Comparison of ENCODE assay signal across 7 mouse cellular contexts in genomic region chr6:91440474-91441144, GRCm38 (mm10). TPM values are rescaled to one million over a fixed set of nuclear protein-coding genes. Genes with fewer than 3 reads are reported as not detected.
DNase-seq lines count a peak whose midpoint lies in the region; ATAC-seq lines count a peak whose summit lies in the region.

No protein-coding gene starts in this region.

- 2% methylated on average over 30 of the region's 30 CpGs for WGBS in intestine, embryonic 16.5 days
- WGBS in midbrain, embryonic 11.5 days = 3% methylated on average over 30 of the region's 30 CpGs

- no peaks in the 10 kb centered on the region for H3K9me3 ChIP-seq in intestine, embryonic 16.5 days (ENCODE audit: control insufficient read depth, low read length)
- H3K9me3 ChIP-seq in midbrain, embryonic 11.5 days (ENCODE audit: control insufficient read depth, low read length) = no peaks in the 10 kb centered on the region

- H3K27me3 ChIP-seq in intestine, embryonic 16.5 days (replicated peaks; ENCODE audit: control insufficient read depth, insufficient read depth, low read length) = peaks cover 12% of the 10 kb centered on the region
- no peaks in the 10 kb centered on the region for H3K27me3 ChIP-seq in midbrain, embryonic 11.5 days (ENCODE audit: control insufficient read depth, insufficient read depth, low read length)

- H3K4me1 ChIP-seq in intestine, embryonic 16.5 days (ENCODE audit: control insufficient read depth, insufficient read depth, low read length) = peaks cover 5% of the 10 kb centered on the region; the same call in 1 of the 2 replicates
- peaks cover 4% of the 10 kb centered on the region for H3K4me1 ChIP-seq in midbrain, embryonic 11.5 days (ENCODE audit: control insufficient read depth, insufficient read depth, low read length)

- peak overlapping the region; percentile 70 for H3K4me3 ChIP-seq in intestine, embryonic 16.5 days (ENCODE audit: low read length)
- peak overlapping the region; percentile 66 for H3K4me3 ChIP-seq in midbrain, embryonic 11.5 days (ENCODE audit: low read depth, low read length)

- H3K36me3 ChIP-seq in intestine, embryonic 16.5 days (ENCODE audit: control insufficient read depth, insufficient read depth, low read length) = no peaks in the 10 kb centered on the region
- H3K36me3 ChIP-seq in midbrain, embryonic 11.5 days (ENCODE audit: control insufficient read depth, insufficient read depth, low read length) = no peaks in the 10 kb centered on the region

- peak; percentile 96 for ATAC-seq in intestine, embryonic 16.5 days
- peak; percentile 96 for ATAC-seq in midbrain, embryonic 11.5 days (ENCODE audit: low FRiP score)

- intact Hi-C loops in left cerebral cortex, postnatal 36 days (cut with DNase I) = no loop called here

- H3K27ac ChIP-seq in intestine, embryonic 16.5 days (ENCODE audit: low read length) = peak overlapping the region; percentile 89
- H3K27ac ChIP-seq in midbrain, embryonic 11.5 days (ENCODE audit: low read depth, low read length) = peak overlapping the region; percentile 10; the same call in 1 of the 2 replicates

- peak; percentile 93 for DNase-seq in adrenal gland, adult 8-10 months
- DNase-seq in embryo, embryonic 9.5 days (ENCODE audit: extremely low spot score) = peak; percentile 96
- peak; percentile 86 to 96 for DNase-seq in gastrocnemius, postnatal 4 days (ENCODE audit: low spot score in 2 of 2)
- DNase-seq in left cerebral cortex, postnatal 36 days (ENCODE audit: low spot score in 2 of 2) = peak; percentile 98 to 99
- DNase-seq in midbrain, embryonic 11.5 days (ENCODE audit: low spot score, missing footprints) = peak; percentile 100
- peak; percentile 94 for DNase-seq in skeletal muscle tissue, adult 2 months (ENCODE audit: low read depth, low spot score)

- peak overlapping the region; percentile 85 for H3K9ac ChIP-seq in intestine, embryonic 16.5 days (ENCODE audit: low read depth, low read length)
- H3K9ac ChIP-seq in midbrain, embryonic 11.5 days (ENCODE audit: low read length) = peak overlapping the region; percentile 83

- peak overlapping the region; percentile 92 for H3K4me2 ChIP-seq in intestine, embryonic 16.5 days (ENCODE audit: low read depth, low read length)
- peak overlapping the region; percentile 93 for H3K4me2 ChIP-seq in midbrain, embryonic 11.5 days

RNA-seq across cellular contexts. Expression of gene Wnt7a, which starts 29.4 kb away (rescaled TPM):
- total RNA-seq in adrenal gland, adult 8-10 months (2022) = not detected
- total RNA-seq in gastrocnemius, postnatal 4 days (2021) = not detected
- not detected in 2 replicates for polyA plus RNA-seq in intestine, embryonic 16.5 days (2015; fragmentation: Nextera tagmentation; extraction: Ambion mirVana)
- 10 to 100 TPM; 14.2 to 16.0 TPM for total RNA-seq in left cerebral cortex, postnatal 36 days (2021)
- polyA plus RNA-seq in midbrain, embryonic 11.5 days (2014; fragmentation: Nextera tagmentation; extraction: Ambion mirVana) = 11.5 and 12.4 TPM in 2 replicates

RNA-seq across cellular contexts. Expression of gene Chchd4, which starts 32.7 kb away (rescaled TPM):
- total RNA-seq in adrenal gland, adult 8-10 months (2022) = 10 to 100 TPM; 16.6 to 19.3 (median 18.2) TPM
- 10 to 100 TPM; 11.3 to 11.8 TPM for total RNA-seq in gastrocnemius, postnatal 4 days (2021)
- 38.9 and 43.2 TPM in 2 replicates for polyA plus RNA-seq in intestine, embryonic 16.5 days (2015; fragmentation: Nextera tagmentation; extraction: Ambion mirVana)
- total RNA-seq in left cerebral cortex, postnatal 36 days (2021) = 10 to 100 TPM; 19.8 to 21.1 TPM
- 25.3 and 26.7 TPM in 2 replicates for polyA plus RNA-seq in midbrain, embryonic 11.5 days (2014; fragmentation: Nextera tagmentation; extraction: Ambion mirVana)

RNA-seq across cellular contexts. Expression of gene Tmem43, which starts 32.9 kb away (rescaled TPM):
- total RNA-seq in adrenal gland, adult 8-10 months (2022) = 10 to 100 TPM; 46.0 to 70.9 (median 60.9) TPM
- 10 to 100 TPM; 39.1 to 44.9 TPM for total RNA-seq in gastrocnemius, postnatal 4 days (2021)
- polyA plus RNA-seq in intestine, embryonic 16.5 days (2015; fragmentation: Nextera tagmentation; extraction: Ambion mirVana) = 35.5 and 35.7 TPM in 2 replicates
- 10 to 100 TPM; 24.9 to 29.6 TPM for total RNA-seq in left cerebral cortex, postnatal 36 days (2021)
- 66.3 and 68.9 TPM in 2 replicates for polyA plus RNA-seq in midbrain, embryonic 11.5 days (2014; fragmentation: Nextera tagmentation; extraction: Ambion mirVana)

Comparison
In these comparisons a context has a peak if more than half of its experiments do, and no peak if none do; other contexts are left out.
1. Peak in every context shown above with its lines: DNase-seq, ATAC-seq, H3K4me3 ChIP-seq and H3K27ac ChIP-seq.
2. RNA of gene Wnt7a, which starts 29.4 kb away (total RNA-seq): 14.2 to 16.0 TPM in left cerebral cortex, postnatal 36 days; not detected in adrenal gland, adult 8-10 months and not detected in gastrocnemius, postnatal 4 days; every median in the first group is over 10 times any median in the second.